24 mouse cellular contexts compared by ENCODE assay signal in genomic region chr16:30638586-30638985, GRCm38 (mm10). TPM values are rescaled to one million over a fixed set of nuclear protein-coding genes. Genes with fewer than 3 reads are reported as not detected.
DNase-seq lines count a peak whose midpoint lies in the region; ATAC-seq and TF ChIP-seq lines count a peak whose summit lies in the region.
"Had no signal": no experiment of that assay in that cellular context is flagged by ENCODE, and none has a peak within 500 bp of the region (broad histone marks: within the 10 kb centered on the region; RNA-seq: fewer than 3 reads in every experiment).

No protein-coding gene starts in this region.

- ATAC-seq in cerebellum, adult (ENCODE audit: insufficient number of reproducible peaks, low FRiP score, low TSS enrichment): no peak
- no peak for ATAC-seq in hindbrain, postnatal 0 days
- no peak for ATAC-seq in hindbrain, embryonic 11.5 days (ENCODE audit: low FRiP score)
- ATAC-seq in liver, postnatal 0 days: no peak
- ATAC-seq: CD4-positive, CD25-positive, alpha-beta regulatory T cell, adult 4 months; forebrain, embryonic 14.5 days; hindbrain, embryonic 16.5 days had no signal

- no peaks in the 10 kb centered on the region for H3K36me3 ChIP-seq in hindbrain, postnatal 0 days (ENCODE audit: insufficient read depth, low read length)
- no peaks in the 10 kb centered on the region for H3K36me3 ChIP-seq in hindbrain, embryonic 11.5 days (ENCODE audit: control insufficient read depth, insufficient read depth, low read length)
- no peaks in the 10 kb centered on the region for H3K36me3 ChIP-seq in liver, postnatal 0 days (replicated peaks; ENCODE audit: insufficient read depth, low read length)
- H3K36me3 ChIP-seq: embryonic facial prominence, embryonic 15.5 days; forebrain, embryonic 10.5 days; G1E; heart, embryonic 13.5 days; hindbrain, embryonic 12.5 days had no signal

- no peak overlapping the region for H3K9ac ChIP-seq in hindbrain, postnatal 0 days (replicated peaks; ENCODE audit: low read length)
- H3K9ac ChIP-seq in hindbrain, embryonic 11.5 days (ENCODE audit: low read depth, low read length): no peak overlapping the region
- H3K9ac ChIP-seq in liver, postnatal 0 days (replicated peaks): no peak overlapping the region
- H3K9ac ChIP-seq: embryonic facial prominence, embryonic 15.5 days; heart, embryonic 13.5 days; hindbrain, embryonic 12.5 days had no signal

- no peaks in the 10 kb centered on the region for H3K9me3 ChIP-seq in hindbrain, postnatal 0 days (ENCODE audit: low read length)
- no peaks in the 10 kb centered on the region for H3K9me3 ChIP-seq in hindbrain, embryonic 11.5 days (ENCODE audit: control insufficient read depth, low read length)
- H3K9me3 ChIP-seq in liver, postnatal 0 days (ENCODE audit: low read length): no peaks in the 10 kb centered on the region
- H3K9me3 ChIP-seq: embryonic facial prominence, embryonic 15.5 days; hindbrain, embryonic 12.5 days had no signal

- DNase-seq in cerebellum, adult 18-20 months: peak; percentile 16 to 17
- DNase-seq in hindbrain, postnatal 0 days (ENCODE audit: low spot score): peak; percentile 30
- DNase-seq in hindbrain, embryonic 11.5 days (ENCODE audit: low spot score): no peak
- DNase-seq in brain, adult 2 months (ENCODE audit: low read depth, low spot score): peak; percentile 15
- DNase-seq in cerebellum, postnatal 36 days: peak; percentile 41 to 49
- no peak for DNase-seq in liver, postnatal 0 days
- DNase-seq: adrenal gland, adult 8-10 months; adrenal gland, postnatal 36 days; B cell, adult 2 months; embryo, embryonic 11 days; gastrocnemius, adult 2 months; gastrocnemius, postnatal 25 days; heart, postnatal 36 days; kidney, adult 11 months had no signal

- TF ChIP-seq CTCF in hindbrain, postnatal 0 days (IDR thresholded peaks at IDR 0.05; ENCODE audit: low read depth): no peak
- no peak for TF ChIP-seq CTCF in liver, postnatal 0 days (IDR thresholded peaks at IDR 0.05; ENCODE audit: low read depth)

- H3K4me2 ChIP-seq in hindbrain, postnatal 0 days (ENCODE audit: low read depth, low read length): no peak overlapping the region
- no peak overlapping the region for H3K4me2 ChIP-seq in hindbrain, embryonic 11.5 days (replicated peaks; ENCODE audit: low read depth, low read length)
- H3K4me2 ChIP-seq in liver, postnatal 0 days (ENCODE audit: low read depth, low read length): no peak overlapping the region
- H3K4me2 ChIP-seq: embryonic facial prominence, embryonic 15.5 days; heart, embryonic 13.5 days; hindbrain, embryonic 12.5 days had no signal

- no peaks in the 10 kb centered on the region for H3K4me1 ChIP-seq in hindbrain, postnatal 0 days (ENCODE audit: insufficient read depth, low read length)
- H3K4me1 ChIP-seq in hindbrain, embryonic 11.5 days (replicated peaks; ENCODE audit: control insufficient read depth, insufficient read depth, low read length): no peaks in the 10 kb centered on the region
- no peaks in the 10 kb centered on the region for H3K4me1 ChIP-seq in liver, postnatal 0 days (ENCODE audit: insufficient read depth)
- H3K4me1 ChIP-seq: embryonic facial prominence, embryonic 15.5 days; heart, embryonic 13.5 days; hindbrain, embryonic 12.5 days had no signal

- 68% methylated on average over 14 of the region's 14 CpGs for WGBS in hindbrain, postnatal 0 days
- WGBS in hindbrain, embryonic 11.5 days: 88% methylated on average over 14 of the region's 14 CpGs
- WGBS in liver, postnatal 0 days (ENCODE audit: insufficient replicate concordance): 86% methylated on average over 14 of the region's 14 CpGs

- TF ChIP-seq EP300 in liver, postnatal 0 days (IDR thresholded peaks at IDR 0.05; ENCODE audit: low read depth): no peak

- H3K4me3 ChIP-seq in hindbrain, postnatal 0 days (ENCODE audit: low read length): no peak overlapping the region
- no peak overlapping the region for H3K4me3 ChIP-seq in hindbrain, embryonic 11.5 days (ENCODE audit: low read depth, low read length)
- H3K4me3 ChIP-seq in liver, postnatal 0 days (ENCODE audit: low read depth, low read length): no peak overlapping the region
- H3K4me3 ChIP-seq: embryonic facial prominence, embryonic 15.5 days; erythroblast, embryonic 14.5 days; forebrain, embryonic 10.5 days; gastrocnemius, adult 2 months; heart, embryonic 13.5 days; hindbrain, embryonic 12.5 days had no signal

- no peak overlapping the region for H3K27ac ChIP-seq in hindbrain, postnatal 0 days
- H3K27ac ChIP-seq in hindbrain, embryonic 11.5 days (ENCODE audit: low read depth, low read length): no peak overlapping the region
- no peak overlapping the region for H3K27ac ChIP-seq in liver, postnatal 0 days (ENCODE audit: low read depth)
- H3K27ac ChIP-seq: embryonic facial prominence, embryonic 15.5 days; forebrain, embryonic 10.5 days; gastrocnemius, adult 2 months; heart, embryonic 13.5 days; hindbrain, embryonic 12.5 days had no signal

- H3K27me3 ChIP-seq in hindbrain, postnatal 0 days (ENCODE audit: insufficient read depth, low read length): no peaks in the 10 kb centered on the region
- no peaks in the 10 kb centered on the region for H3K27me3 ChIP-seq in hindbrain, embryonic 11.5 days (ENCODE audit: control insufficient read depth, insufficient read depth, low read length)
- H3K27me3 ChIP-seq in liver, postnatal 0 days (ENCODE audit: insufficient read depth, low read length): no peaks in the 10 kb centered on the region
- H3K27me3 ChIP-seq: embryonic facial prominence, embryonic 15.5 days; heart, embryonic 13.5 days; hindbrain, embryonic 12.5 days had no signal

RNA-seq across cellular contexts. Expression of gene Fam43a, which starts 39.1 kb away (rescaled TPM):
- 28.8 and 33.1 TPM in 2 replicates for total RNA-seq in hindbrain, postnatal 0 days (2014; rRNA removed)
- 14.4 and 14.8 TPM in 2 replicates for polyA plus RNA-seq in hindbrain, postnatal 0 days (2015; fragmentation: Nextera tagmentation; extraction: Ambion mirVana)
- polyA plus RNA-seq in hindbrain, embryonic 11.5 days (2014; fragmentation: Nextera tagmentation; extraction: Ambion mirVana): 6.7 TPM in 2 replicates
- 6.1 and 6.8 TPM in 2 replicates for polyA plus RNA-seq in liver, postnatal 0 days (2015; fragmentation: Nextera tagmentation; extraction: Ambion mirVana)
- total RNA-seq: G1E had no signal

RNA-seq across cellular contexts. Expression of gene Lsg1, which starts 51.2 kb away (rescaled TPM):
- 9.9 and 16.7 TPM in 2 replicates for total RNA-seq in hindbrain, postnatal 0 days (2014; rRNA removed)
- 42.1 and 45.4 TPM in 2 replicates for polyA plus RNA-seq in hindbrain, postnatal 0 days (2015; fragmentation: Nextera tagmentation; extraction: Ambion mirVana)
- 73.4 and 85.1 TPM in 2 replicates for polyA plus RNA-seq in hindbrain, embryonic 11.5 days (2014; fragmentation: Nextera tagmentation; extraction: Ambion mirVana)
- polyA plus RNA-seq in liver, postnatal 0 days (2015; fragmentation: Nextera tagmentation; extraction: Ambion mirVana): 25.4 and 25.6 TPM in 2 replicates

Comparison
In these comparisons a context has a peak if more than half of its experiments do, and no peak if none do; other contexts are left out.
1. DNase-seq: peak in cerebellum, adult 18-20 months (2 of 2), hindbrain, postnatal 0 days (single experiment), brain, adult 2 months (single experiment) and cerebellum, postnatal 36 days (2 of 2); none in hindbrain, embryonic 11.5 days (single experiment) and liver, postnatal 0 days (single experiment).